In genomic region chr16:97697769-97698168, GRCm38 (mm10) we compare ENCODE assay signal across 9 mouse cellular contexts.
DNase-seq lines count a peak whose midpoint lies in the region; ATAC-seq lines count a peak whose summit lies in the region.
"Had no signal": no experiment of that assay in that cellular context is flagged by ENCODE, and none has a peak within 500 bp of the region (broad histone marks: within the 10 kb centered on the region; RNA-seq: fewer than 3 reads in every experiment).

No protein-coding gene starts in this region.

- no peak overlapping the region for H3K4me3 ChIP-seq in liver, embryonic 16.5 days (ENCODE audit: low read depth, low read length)
- H3K4me3 ChIP-seq: neural tube, embryonic 13.5 days had no signal

- no peaks in the 10 kb centered on the region for H3K4me1 ChIP-seq in liver, embryonic 16.5 days (ENCODE audit: control insufficient read depth, low read depth, low read length)
- H3K4me1 ChIP-seq: neural tube, embryonic 13.5 days had no signal

- H3K27me3 ChIP-seq in liver, embryonic 16.5 days (ENCODE audit: control insufficient read depth, insufficient read depth, low read depth, low read length) = no peaks in the 10 kb centered on the region
- H3K27me3 ChIP-seq: neural tube, embryonic 13.5 days had no signal

- H3K36me3 ChIP-seq in liver, embryonic 16.5 days (ENCODE audit: control insufficient read depth, insufficient read depth) = no peaks in the 10 kb centered on the region
- H3K36me3 ChIP-seq: neural tube, embryonic 13.5 days had no signal

- ATAC-seq in liver, embryonic 16.5 days (ENCODE audit: low read depth) = peak; percentile 72

- 8% methylated on average over 1 of the region's 1 CpGs for WGBS in liver, embryonic 16.5 days (ENCODE audit: insufficient replicate concordance)

- H3K9ac ChIP-seq in liver, embryonic 16.5 days (ENCODE audit: low read depth, low read length) = no peak overlapping the region
- H3K9ac ChIP-seq: neural tube, embryonic 13.5 days had no signal

- H3K27ac ChIP-seq in liver, embryonic 16.5 days (ENCODE audit: low read length) = no peak overlapping the region
- H3K27ac ChIP-seq: neural tube, embryonic 13.5 days had no signal

- H3K4me2 ChIP-seq in liver, embryonic 16.5 days (ENCODE audit: low read depth, low read length) = no peak overlapping the region
- H3K4me2 ChIP-seq: neural tube, embryonic 13.5 days had no signal

- H3K9me3 ChIP-seq in liver, embryonic 16.5 days (replicated peaks; ENCODE audit: control insufficient read depth, low read length) = no peaks in the 10 kb centered on the region
- H3K9me3 ChIP-seq: neural tube, embryonic 13.5 days had no signal

- peak; percentile 16 to 23 for DNase-seq in adrenal gland, postnatal 36 days
- DNase-seq in adrenal gland, adult 18-20 months (ENCODE audit: low spot score in 2 of 2) = no peak
- DNase-seq in thymus, postnatal 0 days (ENCODE audit: low spot score) = peak; percentile 7
- no peak for DNase-seq in thymus, postnatal 25 days
- peak; percentile 22 for DNase-seq in thymus, postnatal 4 days
- no peak for DNase-seq in gastrocnemius, adult 8-10 months (ENCODE audit: low spot score in 2 of 2)
- DNase-seq in right cerebral cortex, adult 18-20 months = no peak

Comparison
In these comparisons a context has a peak if more than half of its experiments do, and no peak if none do; other contexts are left out.
1. DNase-seq: peak in adrenal gland, postnatal 36 days (2 of 2), thymus, postnatal 0 days (single experiment) and thymus, postnatal 4 days (single experiment); none in adrenal gland, adult 18-20 months (0 of 2), thymus, postnatal 25 days (single experiment), gastrocnemius, adult 8-10 months (0 of 2) and right cerebral cortex, adult 18-20 months (single experiment).